In genomic region chr5:23423036-23423435, GRCm38 (mm10) we compare ENCODE assay signal across 10 mouse cellular contexts.
"Had no signal": no experiment of that assay in that cellular context is flagged by ENCODE, and none has a peak within 500 bp of the region (broad histone marks: within the 10 kb centered on the region; RNA-seq: fewer than 3 reads in every experiment).

No protein-coding gene starts in this region.

- H3K4me3 ChIP-seq: limb, embryonic 12.5 days had no signal

- H3K9me3 ChIP-seq: limb, embryonic 12.5 days had no signal

- H3K27me3 ChIP-seq: limb, embryonic 12.5 days had no signal

- H3K9ac ChIP-seq: limb, embryonic 12.5 days; liver, embryonic 14.5 days had no signal

- H3K4me2 ChIP-seq: limb, embryonic 12.5 days; midbrain, embryonic 11.5 days had no signal

- ATAC-seq: midbrain, embryonic 16.5 days had no signal

- DNase-seq: kidney, postnatal 14 days; lung, adult 2 months; lung, postnatal 10 days; lung, postnatal 4 days; right cerebral cortex, postnatal 14 days; thymus, postnatal 4 days had no signal

- H3K27ac ChIP-seq: limb, embryonic 12.5 days; liver, embryonic 14.5 days had no signal
